Mouse (Mus musculus): ENCODE data around the gene Actrt2. TPM values are rescaled to one million over a fixed set of nuclear protein-coding genes. Genes with fewer than 3 reads are reported as not detected.

Gene Actrt2
- polyA plus RNA-seq, 1 experiment from 2014 or later = not detected

- ATAC-seq (ENCODE audit: insufficient number of reproducible peaks, insufficient read depth, low FRiP score, low read depth) = no peak
- Histone ChIP-seq H3K4me3 (ENCODE audit: low read depth, low read length) (no peak overlapping the region), H3K27ac (ENCODE audit: low read length) (no peak overlapping the region), H3K4me1 (ENCODE audit: control insufficient read depth, insufficient read depth, low read length) (no peaks in the 10 kb centered on the region), H3K36me3 (ENCODE audit: control insufficient read depth, insufficient read depth, low read length) (no peaks in the 10 kb centered on the region), H3K27me3 (ENCODE audit: control insufficient read depth, insufficient read depth, low read length) (no peaks in the 10 kb centered on the region), H3K9ac (replicated peaks; ENCODE audit: low read depth, low read length) (no peak overlapping the region), H3K9me3 (ENCODE audit: control insufficient read depth, low read depth, low read length) (no peaks in the 10 kb centered on the region), H3K4me2 (replicated peaks; ENCODE audit: low read depth, low read length) (no peak overlapping the region)
- 28% methylated on average over 15 of the region's 15 CpGs for WGBS
Measured at GRCm38 (mm10) chr4:154674966-154675365, 7.3 kb upstream of the Actrt2 start.

GRCm38 (mm10) chr4:154674541-154674940, 6.9 kb upstream of the Actrt2 start:
- no peak overlapping the region for H3K9ac ChIP-seq (replicated peaks; ENCODE audit: low read depth, low read length)
- no peak overlapping the region for H3K27ac ChIP-seq (ENCODE audit: low read length)
- no peak for ATAC-seq (ENCODE audit: insufficient number of reproducible peaks, insufficient read depth, low FRiP score, low read depth)

DNA sequence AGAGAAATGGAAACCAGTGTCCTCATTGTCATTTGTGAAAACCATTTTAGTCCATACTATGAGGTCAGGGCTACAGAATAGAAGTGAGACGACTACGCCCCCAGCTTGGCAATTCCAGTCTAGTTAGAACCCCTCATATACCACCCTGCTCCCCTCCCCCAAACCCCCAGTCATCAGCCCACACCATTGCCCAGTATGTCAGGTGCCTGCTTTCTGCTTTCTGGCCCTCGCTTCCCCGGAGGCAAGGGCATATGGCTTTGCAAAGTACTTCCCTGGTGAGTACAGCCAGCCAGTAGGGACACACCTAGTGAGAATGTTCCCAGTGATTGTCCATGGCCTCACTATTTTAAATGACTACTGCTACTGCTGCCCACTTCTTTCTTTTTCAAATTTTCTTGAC, 6.3 kb upstream of the Actrt2 start:
- Histone ChIP-seq H3K27me3 (ENCODE audit: control insufficient read depth, insufficient read depth, low read length) (no peaks in the 10 kb centered on the region), H3K4me2 (replicated peaks; ENCODE audit: low read depth, low read length) (no peak overlapping the region), H3K9me3 (ENCODE audit: control insufficient read depth, low read depth, low read length) (no peaks in the 10 kb centered on the region), H3K4me3 (ENCODE audit: low read depth, low read length) (no peak overlapping the region), H3K36me3 (ENCODE audit: control insufficient read depth, insufficient read depth, low read length) (no peaks in the 10 kb centered on the region), H3K9ac (replicated peaks; ENCODE audit: low read depth, low read length) (no peak overlapping the region), H3K4me1 (ENCODE audit: control insufficient read depth, insufficient read depth, low read length) (no peaks in the 10 kb centered on the region), H3K27ac (ENCODE audit: low read length) (no peak overlapping the region)
- ATAC-seq (ENCODE audit: insufficient number of reproducible peaks, insufficient read depth, low FRiP score, low read depth) = no peak
- 70% methylated on average over 4 of the region's 4 CpGs for WGBS

More at GRCm38 (mm10) chr4:154674541-154674940, 6.9 kb upstream of the Actrt2 start:
- Histone ChIP-seq H3K36me3 (ENCODE audit: control insufficient read depth, insufficient read depth, low read length) (no peaks in the 10 kb centered on the region), H3K9me3 (ENCODE audit: control insufficient read depth, low read depth, low read length) (no peaks in the 10 kb centered on the region), H3K4me1 (ENCODE audit: control insufficient read depth, insufficient read depth, low read length) (no peaks in the 10 kb centered on the region), H3K4me2 (replicated peaks; ENCODE audit: low read depth, low read length) (no peak overlapping the region), H3K27me3 (ENCODE audit: control insufficient read depth, insufficient read depth, low read length) (no peaks in the 10 kb centered on the region), H3K4me3 (ENCODE audit: low read depth, low read length) (no peak overlapping the region)
- 1% methylated on average over 12 of the region's 12 CpGs for WGBS

DNA sequence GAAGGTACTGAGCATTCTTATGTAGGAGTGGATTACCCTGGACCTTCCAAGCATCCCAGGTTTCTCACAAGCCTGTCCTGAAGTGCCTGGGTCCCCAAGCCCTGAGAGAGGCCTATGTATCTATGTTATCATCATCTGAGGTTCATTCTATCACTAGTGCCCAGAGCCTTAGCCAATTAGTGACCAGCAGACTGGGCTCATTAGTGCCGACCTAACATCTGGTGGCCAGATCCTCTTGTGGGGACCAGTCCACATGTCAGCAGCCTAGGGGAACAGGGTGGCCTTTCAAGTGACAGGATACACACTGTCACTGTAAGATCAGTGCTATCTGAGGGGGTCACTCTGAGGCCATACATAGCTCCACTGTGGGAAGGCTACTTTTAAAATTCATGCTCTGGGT, 4.4 kb upstream of the Actrt2 start:
- no peaks in the 10 kb centered on the region for H3K36me3 ChIP-seq (ENCODE audit: control insufficient read depth, insufficient read depth, low read length)
- no peaks in the 10 kb centered on the region for H3K9me3 ChIP-seq (ENCODE audit: control insufficient read depth, low read depth, low read length)
- WGBS = 41% methylated on average over 1 of the region's 1 CpGs
- no peak overlapping the region for H3K9ac ChIP-seq (replicated peaks; ENCODE audit: low read depth, low read length)
- H3K4me2 ChIP-seq (replicated peaks; ENCODE audit: low read depth, low read length) = no peak overlapping the region
- no peaks in the 10 kb centered on the region for H3K4me1 ChIP-seq (ENCODE audit: control insufficient read depth, insufficient read depth, low read length)
- no peak overlapping the region for H3K4me3 ChIP-seq (ENCODE audit: low read depth, low read length)
- ATAC-seq (ENCODE audit: insufficient number of reproducible peaks, insufficient read depth, low FRiP score, low read depth) = no peak
- H3K27me3 ChIP-seq (ENCODE audit: control insufficient read depth, insufficient read depth, low read length) = no peaks in the 10 kb centered on the region
- H3K27ac ChIP-seq (ENCODE audit: low read length) = no peak overlapping the region

GRCm38 (mm10) chr4:154671232-154671912, 3.7 kb upstream of the Actrt2 start:
- no peak overlapping the region for H3K9ac ChIP-seq (replicated peaks; ENCODE audit: low read depth, low read length)
- 66% methylated on average over 8 of the region's 8 CpGs for WGBS
- no peak for ATAC-seq (ENCODE audit: insufficient number of reproducible peaks, insufficient read depth, low FRiP score, low read depth)
- no peak overlapping the region for H3K4me2 ChIP-seq (replicated peaks; ENCODE audit: low read depth, low read length)
- no peaks in the 10 kb centered on the region for H3K36me3 ChIP-seq (ENCODE audit: control insufficient read depth, insufficient read depth, low read length)
- H3K4me1 ChIP-seq (ENCODE audit: control insufficient read depth, insufficient read depth, low read length) = no peaks in the 10 kb centered on the region
- H3K27me3 ChIP-seq (ENCODE audit: control insufficient read depth, insufficient read depth, low read length) = no peaks in the 10 kb centered on the region
- no peak overlapping the region for H3K4me3 ChIP-seq (ENCODE audit: low read depth, low read length)
- H3K27ac ChIP-seq (ENCODE audit: low read length) = no peak overlapping the region
- H3K9me3 ChIP-seq (ENCODE audit: control insufficient read depth, low read depth, low read length) = no peaks in the 10 kb centered on the region

DNA sequence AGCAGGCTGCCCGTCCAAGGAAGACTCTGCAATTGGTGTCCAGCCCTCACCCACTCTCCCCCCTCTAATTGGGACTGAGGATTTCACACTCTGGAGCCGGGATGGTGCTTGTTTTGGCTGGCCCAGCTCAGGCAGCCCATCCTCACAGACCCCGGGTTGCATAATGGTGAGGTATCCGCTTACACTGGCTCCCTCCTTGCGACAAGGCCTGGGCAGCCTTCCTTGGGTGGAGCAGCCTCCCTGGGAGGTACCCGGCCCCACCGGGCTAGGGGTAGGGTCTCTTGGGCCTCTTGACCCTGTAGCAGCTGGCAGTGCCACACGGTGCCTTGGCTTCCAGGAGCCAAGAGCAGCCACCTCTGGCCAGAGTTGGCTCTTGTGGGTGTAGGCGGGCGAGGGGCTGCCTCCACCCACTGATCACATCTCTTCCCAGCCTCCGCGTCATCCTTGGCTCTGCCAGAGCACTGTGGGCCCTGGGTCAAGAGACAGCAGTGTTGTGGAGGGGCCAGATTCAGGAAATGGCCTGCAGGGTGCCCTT, 4.9 kb downstream of the Actrt2 start:
- no peak overlapping the region for H3K27ac ChIP-seq (ENCODE audit: low read length)
- H3K9ac ChIP-seq (replicated peaks; ENCODE audit: low read depth, low read length) = no peak overlapping the region
- no peak for ATAC-seq (ENCODE audit: insufficient number of reproducible peaks, insufficient read depth, low FRiP score, low read depth)
- H3K36me3 ChIP-seq (ENCODE audit: control insufficient read depth, insufficient read depth, low read length) = no peaks in the 10 kb centered on the region
- H3K4me3 ChIP-seq (ENCODE audit: low read depth, low read length) = no peak overlapping the region
- H3K27me3 ChIP-seq (ENCODE audit: control insufficient read depth, insufficient read depth, low read length) = no peaks in the 10 kb centered on the region
- no peaks in the 10 kb centered on the region for H3K4me1 ChIP-seq (ENCODE audit: control insufficient read depth, insufficient read depth, low read length)
- 62% methylated on average over 12 of the region's 12 CpGs for WGBS
- no peaks in the 10 kb centered on the region for H3K9me3 ChIP-seq (ENCODE audit: control insufficient read depth, low read depth, low read length)
- H3K4me2 ChIP-seq (replicated peaks; ENCODE audit: low read depth, low read length) = no peak overlapping the region

DNA sequence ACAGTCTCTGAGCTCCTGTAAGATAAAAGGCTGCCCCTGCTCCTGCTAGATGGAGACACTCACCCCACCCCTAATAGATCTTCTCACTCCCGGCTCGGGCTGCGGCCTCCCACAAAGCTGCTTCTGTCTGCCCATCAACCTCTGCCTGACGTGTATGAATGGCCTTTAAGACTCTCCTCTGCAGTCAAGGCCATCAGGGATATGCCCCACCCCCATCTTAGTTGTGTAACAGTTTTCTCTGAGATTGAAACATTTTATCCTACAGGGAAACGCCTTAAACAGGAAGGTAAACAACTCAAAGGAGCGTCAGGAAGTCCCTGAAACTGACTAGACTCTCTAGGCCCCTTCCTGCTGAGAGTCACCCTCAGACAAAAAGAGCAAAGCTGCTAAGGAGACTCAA, 6.4 kb downstream of the Actrt2 start:
- Histone ChIP-seq H3K4me3 (ENCODE audit: low read depth, low read length) (no peak overlapping the region), H3K4me2 (replicated peaks; ENCODE audit: low read depth, low read length) (no peak overlapping the region), H3K9me3 (ENCODE audit: control insufficient read depth, low read depth, low read length) (no peaks in the 10 kb centered on the region), H3K4me1 (ENCODE audit: control insufficient read depth, insufficient read depth, low read length) (no peaks in the 10 kb centered on the region), H3K27me3 (ENCODE audit: control insufficient read depth, insufficient read depth, low read length) (no peaks in the 10 kb centered on the region), H3K9ac (replicated peaks; ENCODE audit: low read depth, low read length) (no peak overlapping the region), H3K36me3 (ENCODE audit: control insufficient read depth, insufficient read depth, low read length) (no peaks in the 10 kb centered on the region), H3K27ac (ENCODE audit: low read length) (no peak overlapping the region)
- WGBS = 31% methylated on average over 6 of the region's 6 CpGs
- ATAC-seq (ENCODE audit: insufficient number of reproducible peaks, insufficient read depth, low FRiP score, low read depth) = no peak

GRCm38 (mm10) chr4:154660025-154660424, 7.6 kb downstream of the Actrt2 start:
- H3K4me1 ChIP-seq (ENCODE audit: control insufficient read depth, insufficient read depth, low read length) = no peaks in the 10 kb centered on the region
- no peak for ATAC-seq (ENCODE audit: insufficient number of reproducible peaks, insufficient read depth, low FRiP score, low read depth)
- no peaks in the 10 kb centered on the region for H3K36me3 ChIP-seq (ENCODE audit: control insufficient read depth, insufficient read depth, low read length)
- H3K9me3 ChIP-seq (ENCODE audit: control insufficient read depth, low read depth, low read length) = no peaks in the 10 kb centered on the region
- H3K27me3 ChIP-seq (ENCODE audit: control insufficient read depth, insufficient read depth, low read length) = no peaks in the 10 kb centered on the region
- no peak overlapping the region for H3K27ac ChIP-seq (ENCODE audit: low read length)
- H3K4me3 ChIP-seq (ENCODE audit: low read depth, low read length) = no peak overlapping the region
- H3K4me2 ChIP-seq (replicated peaks; ENCODE audit: low read depth, low read length) = no peak overlapping the region
- no peak overlapping the region for H3K9ac ChIP-seq (replicated peaks; ENCODE audit: low read depth, low read length)
